Mouse (Mus musculus): ENCODE measurements at regions not wholly inside any gene's neighbourhood (a gene's known extent, or its start where the extent isn't known, plus 50 kb on each side); places are given as distances from the start of the nearest gene placed in this dataset.

DNA sequence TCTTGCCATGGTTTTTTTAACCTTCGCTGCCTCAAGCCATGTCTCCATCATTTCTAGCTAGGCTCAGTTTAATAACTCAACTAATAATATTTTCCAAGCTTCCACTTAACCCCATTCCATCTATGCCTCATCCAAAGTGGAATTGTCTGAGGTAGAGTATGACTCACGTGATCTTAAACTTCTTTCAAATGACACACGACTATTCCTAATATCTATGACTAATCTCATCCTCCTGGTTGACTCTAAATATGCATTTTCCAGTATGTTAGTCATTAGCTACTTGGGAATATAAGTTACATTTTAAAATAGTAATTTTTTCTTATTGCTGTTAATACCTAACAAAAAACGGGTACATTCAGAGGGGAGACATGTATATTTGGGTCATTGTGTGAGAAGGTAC is 524.8 kb upstream of the Pappa start:
- DNase-seq (ENCODE audit: low read depth) = no peak

DNA sequence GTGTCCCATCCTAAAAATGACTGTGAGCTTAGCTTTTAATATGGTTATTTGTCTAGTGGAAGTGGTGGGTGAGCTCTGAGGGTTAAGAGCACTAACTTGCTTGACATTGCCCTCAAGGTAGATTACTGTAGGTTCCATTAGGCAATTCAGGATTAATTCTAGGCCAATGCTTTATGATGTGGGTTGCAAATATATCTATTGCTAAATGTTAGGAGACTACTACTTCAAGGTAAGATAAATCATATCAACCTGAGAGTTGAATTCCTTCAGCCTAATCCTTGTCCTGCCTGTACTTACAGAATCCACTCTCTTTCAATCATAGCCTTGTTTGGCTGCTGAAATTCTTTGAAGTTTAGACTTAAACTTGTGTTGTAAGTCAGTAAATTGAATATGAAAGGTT is 501.2 kb upstream of the Pappa start:
- DNase-seq (ENCODE audit: low read depth) = no peak

DNA sequence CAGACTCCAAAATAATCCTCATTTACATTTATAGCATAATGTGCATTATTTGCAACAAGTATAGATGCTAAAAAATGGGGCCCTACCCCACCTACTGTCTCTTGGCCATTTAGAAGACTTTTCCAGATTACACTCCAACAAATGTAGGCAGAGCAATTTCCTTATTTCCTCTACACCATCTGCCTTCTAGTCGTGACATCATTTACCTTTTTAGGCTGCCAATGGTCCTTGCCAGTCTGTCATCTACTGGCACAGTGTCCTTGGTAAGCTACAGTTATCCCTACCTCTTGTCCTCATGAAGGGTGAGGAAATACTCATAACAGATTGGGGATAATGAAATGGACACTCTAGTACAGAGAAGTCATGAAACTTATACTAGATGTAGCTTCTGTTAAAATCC is 491.8 kb upstream of the Pappa start:
- no peak for DNase-seq (ENCODE audit: low read depth)

DNA sequence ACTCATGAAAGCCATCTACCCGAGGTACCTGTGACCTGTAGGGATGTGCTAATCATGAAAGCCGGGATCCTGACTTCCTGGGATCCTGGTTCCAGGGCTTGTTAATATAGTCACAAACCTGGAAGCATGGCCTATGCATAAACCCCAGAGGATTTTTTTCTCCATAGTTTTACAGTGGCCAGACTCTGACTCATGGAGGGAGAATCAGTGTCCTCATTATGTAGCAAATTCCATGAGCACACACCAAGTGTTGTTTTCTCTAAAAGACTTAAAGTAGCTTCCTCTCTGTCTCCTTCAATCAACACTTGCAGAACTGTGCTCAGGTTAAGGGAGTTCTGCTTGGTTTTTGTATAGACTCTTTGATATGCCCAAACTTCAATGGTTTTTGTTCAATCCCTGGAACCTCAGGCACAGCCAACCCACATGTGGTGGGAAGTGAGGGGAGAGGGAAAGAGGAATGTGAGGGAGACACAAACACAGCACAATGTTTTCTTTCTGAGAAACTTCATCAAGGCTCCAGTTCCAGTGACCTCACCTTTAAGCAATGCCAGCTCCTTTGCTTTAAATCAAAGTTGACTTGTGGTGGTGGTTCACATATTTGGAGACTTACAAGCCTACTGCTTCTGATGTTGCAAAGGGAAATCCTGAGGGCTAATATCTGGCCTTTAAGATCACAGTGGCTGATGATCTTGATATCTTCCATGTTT is 488.6 kb upstream of the Pappa start:
- no peak for DNase-seq (ENCODE audit: low read depth)

DNA sequence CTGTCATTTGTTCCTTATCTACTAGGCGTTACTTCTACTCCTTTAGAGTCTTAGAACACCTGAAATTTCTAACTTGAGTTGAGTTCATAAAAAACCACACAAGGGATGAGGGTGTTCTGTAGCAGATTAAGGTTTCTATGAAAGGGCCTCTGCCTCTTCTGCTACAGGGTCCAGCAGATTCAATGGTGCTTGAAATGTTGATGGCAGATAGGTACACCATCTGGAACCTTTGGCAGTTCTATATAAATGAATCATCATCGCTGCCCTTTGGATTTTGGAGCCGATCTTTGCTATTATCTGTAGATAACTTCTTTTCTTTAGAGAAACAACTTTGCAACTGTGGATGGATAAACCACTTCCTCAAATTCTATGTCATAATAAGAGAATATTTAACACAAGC is 483.9 kb upstream of the Pappa start:
- DNase-seq (ENCODE audit: low read depth) = no peak

DNA sequence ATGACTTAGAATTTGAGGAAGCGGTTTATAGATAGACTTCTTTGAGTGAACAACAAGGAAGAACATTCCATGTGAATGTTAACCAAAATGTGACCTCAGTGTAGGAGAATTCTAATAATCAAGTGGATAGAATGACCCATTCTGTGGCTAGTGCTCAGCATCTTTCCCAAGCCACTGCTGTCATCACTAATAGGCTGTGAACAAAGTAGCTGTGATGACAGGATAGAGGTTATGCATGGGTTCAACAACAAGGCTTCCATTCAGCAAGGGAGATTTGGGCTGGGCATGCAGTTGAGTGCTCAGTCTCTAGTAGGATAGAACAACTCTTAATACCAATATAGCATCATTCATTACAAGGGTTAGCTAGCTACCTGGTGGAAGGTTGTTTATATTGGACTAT is 483.0 kb upstream of the Pappa start:
- no peak for DNase-seq (ENCODE audit: low read depth)

DNA sequence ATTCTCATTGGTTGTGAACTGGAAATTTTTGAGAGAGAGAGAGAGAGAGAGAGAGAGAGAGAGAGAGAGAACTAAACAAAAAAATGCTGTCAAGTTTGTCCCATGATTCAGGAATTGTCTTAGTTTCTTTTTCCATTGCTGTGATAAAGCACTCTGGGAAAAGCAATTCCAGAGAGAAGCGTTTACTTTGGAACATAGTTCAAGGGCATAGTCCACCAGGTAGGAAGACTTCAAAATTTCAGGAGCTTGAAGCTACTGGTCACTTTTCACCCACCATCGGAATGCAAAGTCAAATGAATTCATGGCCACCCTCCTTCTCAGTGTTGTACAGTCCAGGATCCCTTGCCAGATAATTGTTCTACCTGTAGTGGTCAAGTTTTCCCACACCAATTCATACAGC is 478.8 kb upstream of the Pappa start:
- DNase-seq (ENCODE audit: low read depth) = no peak

DNA sequence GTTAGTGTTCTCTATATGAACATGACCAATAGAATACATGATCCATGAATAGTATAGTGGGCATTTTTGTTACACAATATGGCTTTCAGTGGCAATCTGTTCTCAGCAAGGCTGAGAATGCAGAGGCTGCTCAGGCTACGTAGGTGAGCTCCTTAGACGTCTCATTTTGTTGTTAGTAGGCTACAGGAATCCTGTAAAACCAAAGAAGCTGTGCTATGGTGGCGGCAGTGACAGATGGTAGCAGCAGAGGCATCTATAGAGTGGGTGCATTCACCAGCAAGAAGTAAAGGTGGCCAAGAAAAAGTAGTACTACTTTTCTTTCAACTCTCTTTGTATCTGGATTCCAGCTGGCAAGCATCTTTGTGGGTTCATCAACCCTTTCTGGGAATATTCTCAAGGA is 469.8 kb upstream of the Pappa start:
- no peak for DNase-seq (ENCODE audit: low read depth)

DNA sequence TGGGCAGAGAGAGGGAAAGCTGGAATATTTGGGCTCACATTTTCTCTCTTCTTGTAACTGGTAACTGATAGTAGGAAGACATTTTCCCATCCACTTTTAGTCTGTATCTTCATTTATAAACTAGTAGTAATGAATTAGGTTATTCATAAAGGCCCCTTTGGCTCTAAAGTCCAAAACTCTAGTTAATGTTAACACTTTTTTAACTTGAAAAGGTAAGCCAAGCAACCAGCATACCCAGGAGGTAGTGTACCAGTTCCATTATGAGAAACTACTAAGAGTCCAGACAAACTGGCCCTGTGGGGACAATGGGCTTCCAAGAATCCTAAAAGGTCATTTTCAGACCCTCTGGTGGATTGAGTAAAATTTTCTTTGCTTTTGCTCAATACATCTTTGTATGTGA is 468.4 kb upstream of the Pappa start:
- no peak for DNase-seq (ENCODE audit: low read depth)

DNA sequence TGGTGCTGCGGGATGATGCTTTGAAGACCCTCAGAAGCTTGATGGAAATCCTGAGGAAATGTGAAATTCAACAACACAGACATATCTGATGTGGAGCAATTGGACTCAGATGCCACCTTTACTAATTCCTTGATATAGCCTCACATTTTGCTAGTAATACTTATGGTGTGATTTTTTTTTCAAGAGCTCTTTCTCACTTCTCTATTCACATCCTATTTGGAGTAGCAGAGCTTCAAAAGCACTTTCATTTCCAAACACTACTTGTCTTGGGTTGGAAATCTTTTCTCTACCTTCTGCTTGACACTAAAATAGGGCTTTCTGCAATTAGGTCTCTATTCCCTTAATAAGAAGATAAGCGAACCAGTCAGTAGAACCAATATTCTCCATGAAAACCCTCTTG is 460.3 kb upstream of the Pappa start:
- DNase-seq (ENCODE audit: low read depth) = no peak

DNA sequence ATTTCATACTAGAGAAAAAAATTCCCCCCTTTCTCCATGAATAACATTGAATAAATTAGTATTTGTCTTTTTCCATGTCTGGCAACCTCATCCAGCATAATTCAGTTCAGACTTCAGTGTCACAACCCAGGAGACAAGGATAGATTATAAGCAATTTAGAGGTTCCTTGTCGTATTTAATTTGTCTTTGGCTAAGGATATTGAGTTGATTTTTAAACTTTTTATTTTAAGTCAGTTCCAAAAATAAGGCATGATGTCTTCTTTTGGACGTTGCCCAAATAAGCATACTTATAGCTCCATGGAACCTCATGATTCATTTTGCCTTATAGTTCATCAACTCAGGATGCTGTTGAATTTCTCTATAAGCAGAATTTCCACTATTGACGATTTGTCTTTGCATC is 456.0 kb upstream of the Pappa start:
- no peak for DNase-seq (ENCODE audit: low read depth)

DNA sequence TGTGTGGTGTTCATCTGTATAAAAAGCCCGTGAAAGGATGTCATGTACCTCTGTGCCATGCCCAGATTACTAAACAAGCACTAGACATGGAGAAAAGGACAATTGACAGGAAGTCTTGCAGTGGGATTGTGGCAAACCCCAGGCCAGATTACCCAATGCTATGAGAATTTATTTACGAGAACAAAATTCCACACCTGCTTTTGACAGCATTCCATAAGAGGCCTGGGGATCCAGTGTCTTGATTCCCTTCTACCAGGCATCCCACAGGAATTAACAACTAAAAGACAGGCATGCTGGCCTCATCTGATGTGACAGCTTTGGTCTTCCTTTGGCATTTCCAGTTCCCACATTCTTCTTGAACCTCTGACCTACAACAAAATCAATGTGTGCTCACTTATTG is 454.3 kb upstream of the Pappa start:
- DNase-seq (ENCODE audit: low read depth) = no peak

DNA sequence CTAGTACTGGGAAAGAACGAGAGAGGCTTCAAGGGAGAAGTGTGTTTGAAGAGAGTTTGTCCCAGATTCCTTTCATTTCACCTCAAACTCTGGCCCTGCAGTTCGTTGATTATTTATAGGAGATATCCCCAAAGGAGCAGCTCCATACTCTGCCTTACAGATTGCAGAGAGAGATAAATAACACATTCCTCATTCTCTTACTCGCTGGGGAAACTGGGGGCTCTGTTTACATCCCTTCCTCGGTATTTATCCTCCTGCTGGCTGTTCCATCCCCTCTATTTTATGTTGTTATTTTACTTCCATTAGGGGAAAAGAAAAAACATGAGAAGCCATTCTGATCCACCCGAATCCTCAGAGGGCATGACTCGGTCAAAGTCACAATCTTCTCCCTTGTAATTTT is 447.5 kb upstream of the Pappa start:
- DNase-seq (ENCODE audit: low read depth) = no peak

DNA sequence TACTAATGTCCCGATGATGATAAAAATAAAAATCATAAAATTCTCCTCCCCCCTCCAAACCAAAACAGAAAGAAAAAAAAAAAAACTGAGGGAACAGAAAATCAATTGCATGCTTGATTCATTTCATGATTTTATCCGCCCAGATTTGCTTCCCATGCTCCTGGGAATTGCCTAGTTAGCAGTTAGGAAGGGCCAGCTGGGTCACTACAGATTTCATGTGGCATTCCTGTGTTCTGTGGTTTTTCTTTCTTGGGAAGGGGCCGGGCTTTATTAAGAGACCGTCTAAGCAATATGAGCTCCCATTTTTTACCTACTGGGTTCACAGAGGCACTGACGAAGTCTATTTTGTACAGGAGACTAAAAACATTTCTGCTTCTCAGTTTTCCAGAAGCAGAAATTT is 447.1 kb upstream of the Pappa start:
- DNase-seq (ENCODE audit: low read depth) = no peak

DNA sequence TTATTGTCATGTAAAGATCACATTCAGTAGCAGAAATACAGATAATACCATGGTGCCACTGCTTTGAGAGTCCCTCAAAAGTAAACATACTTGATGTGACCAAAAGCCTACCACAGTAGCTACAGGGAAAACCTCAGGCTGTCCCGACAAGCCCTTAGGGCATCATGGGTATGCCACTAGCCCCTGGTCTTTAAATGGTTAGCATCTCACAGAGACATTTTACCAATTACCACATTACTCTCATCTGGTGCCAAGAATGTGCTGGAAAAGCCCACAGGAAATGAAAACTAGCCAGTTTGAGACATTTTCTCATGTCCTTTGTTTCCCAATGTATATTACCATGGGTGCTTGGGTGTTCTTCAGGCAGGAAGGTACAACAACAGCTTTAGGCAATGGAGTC is 439.3 kb upstream of the Pappa start:
- no peak for DNase-seq (ENCODE audit: low read depth)

DNA sequence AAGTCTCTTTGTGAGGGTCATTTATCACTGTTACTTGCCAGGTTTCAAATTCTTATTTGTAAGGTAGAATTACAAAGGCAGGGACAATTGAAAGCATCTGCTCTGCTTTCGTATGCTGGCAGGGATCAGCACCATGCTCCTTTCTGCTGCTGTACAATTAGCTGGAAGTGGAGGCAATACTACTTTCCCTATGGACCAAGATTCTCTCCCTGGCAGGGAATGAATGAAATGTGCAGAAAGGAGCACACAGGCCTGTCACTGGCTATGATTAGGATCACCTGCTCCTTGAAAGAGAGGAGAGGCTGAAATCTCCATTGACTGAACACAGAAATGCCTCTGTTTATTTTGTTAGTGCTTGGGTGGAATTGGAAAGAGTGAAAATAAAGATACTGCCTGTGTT is 427.8 kb upstream of the Pappa start:
- DNase-seq (ENCODE audit: low read depth) = no peak

DNA sequence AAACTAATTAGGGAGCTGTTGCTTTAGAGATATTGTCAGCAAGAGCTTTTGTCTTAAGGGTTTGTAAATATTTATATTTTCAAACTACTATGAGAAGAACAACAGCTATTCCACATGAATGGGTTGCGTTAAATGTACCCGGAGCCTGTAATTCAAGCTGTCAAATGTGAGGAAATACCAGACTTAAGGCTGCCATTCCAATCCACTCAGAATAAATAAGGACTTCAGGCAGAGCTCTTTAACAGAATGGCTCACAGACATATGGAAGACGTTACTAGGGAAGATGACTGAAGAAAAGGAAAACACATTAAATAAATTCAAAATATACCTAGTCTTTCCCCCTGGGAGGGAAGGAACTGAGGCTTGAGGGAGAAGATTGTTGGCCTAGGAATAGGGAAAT is 400.7 kb upstream of the Pappa start:
- DNase-seq (ENCODE audit: low read depth) = no peak

DNA sequence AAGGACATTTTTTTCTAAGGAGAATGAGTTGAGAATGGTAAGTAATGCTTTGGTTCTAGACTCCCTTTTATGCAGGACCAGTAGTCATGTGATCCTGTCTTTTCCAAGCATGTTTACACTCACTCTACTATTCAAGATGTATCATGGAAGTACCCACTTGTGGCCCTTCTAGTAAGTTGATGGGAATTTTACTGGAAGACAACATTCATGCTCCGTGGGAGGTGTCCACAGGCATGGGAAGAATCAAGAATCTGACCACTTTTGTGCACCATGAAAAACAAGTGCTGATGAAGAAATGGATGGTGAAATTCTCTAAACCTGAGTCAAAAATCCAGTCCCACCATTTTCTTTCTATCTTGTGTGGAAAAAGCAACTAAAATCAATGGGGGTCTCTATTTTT is 399.1 kb upstream of the Pappa start:
- no peak for DNase-seq (ENCODE audit: low read depth)

DNA sequence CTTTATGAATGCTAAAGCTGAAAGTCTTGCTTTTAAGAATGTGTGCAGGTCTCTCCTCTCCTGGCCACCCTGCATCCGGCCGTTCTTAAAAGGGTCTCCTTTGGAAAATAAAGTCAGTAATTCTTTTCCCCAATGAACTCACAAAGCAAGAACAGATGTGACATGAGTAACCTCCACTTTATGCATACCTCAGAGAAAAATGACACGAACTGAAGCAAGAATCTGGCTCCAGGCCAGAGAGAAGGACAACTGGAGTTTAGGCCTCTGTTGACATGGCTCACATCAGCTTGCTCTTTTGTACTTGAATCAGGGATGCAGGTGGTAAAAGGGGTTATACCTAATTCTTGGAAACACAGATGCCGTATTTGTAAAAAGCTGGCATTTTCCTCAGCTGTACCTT is 368.0 kb upstream of the Pappa start:
- no peak for DNase-seq (ENCODE audit: low read depth)

DNA sequence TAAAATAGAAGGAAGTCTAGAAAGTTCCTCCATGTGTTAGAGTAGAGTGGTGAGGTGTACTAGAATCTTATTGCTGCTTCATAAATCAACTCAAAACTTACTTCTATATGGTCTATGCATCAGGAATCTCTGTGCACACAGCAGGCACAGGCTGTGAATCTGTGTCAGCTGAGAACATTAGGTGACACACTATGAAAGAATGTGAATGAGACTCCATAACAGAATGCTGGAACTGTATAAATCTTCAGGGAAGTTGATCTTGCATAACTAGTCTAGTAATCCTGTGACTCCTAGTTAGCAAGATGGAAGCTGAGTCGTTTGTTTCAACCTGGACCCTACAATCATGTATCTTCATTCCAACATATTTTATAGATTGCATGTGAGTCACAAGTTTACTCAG is 355.4 kb upstream of the Pappa start:
- no peak for DNase-seq (ENCODE audit: low read depth)

DNA sequence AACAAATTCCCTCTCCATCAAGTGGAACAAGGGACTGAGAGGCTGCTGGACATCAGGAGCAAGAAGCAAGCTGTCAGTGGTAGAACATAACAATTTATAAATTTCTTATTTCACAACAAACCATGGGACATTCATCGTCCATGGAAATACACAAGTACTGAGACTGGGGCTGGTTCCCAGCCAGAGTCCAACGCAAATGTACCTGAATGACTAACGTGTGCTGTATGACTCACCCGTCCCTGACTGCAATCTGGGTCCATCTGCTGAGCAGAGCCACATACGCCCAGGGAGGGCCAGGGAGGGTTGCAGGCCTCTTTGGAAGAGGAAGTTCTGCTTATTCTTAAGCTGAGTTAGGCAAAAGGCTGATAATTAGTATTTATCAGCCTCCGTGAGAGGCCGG is 320.1 kb upstream of the Pappa start:
- DNase-seq (ENCODE audit: low read depth) = no peak

DNA sequence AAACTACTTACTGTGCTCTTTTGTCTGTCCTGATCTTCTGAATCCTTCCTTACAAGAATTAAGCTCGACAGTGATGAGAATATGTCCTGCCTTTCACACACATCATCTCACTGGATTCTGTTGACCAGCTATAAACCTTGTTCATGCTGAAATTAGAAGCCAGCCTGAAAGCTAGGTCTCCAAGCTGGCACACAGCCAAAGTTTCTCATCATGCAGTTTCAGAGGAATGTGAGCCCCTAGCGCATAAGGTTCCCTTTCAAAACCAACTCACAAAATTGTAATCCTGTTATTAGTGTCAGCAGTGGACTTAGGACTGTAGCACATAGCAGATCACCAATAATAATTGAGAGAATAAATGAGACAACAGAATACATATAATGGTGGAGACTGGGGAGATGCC is 319.0 kb upstream of the Pappa start:
- no peak for DNase-seq (ENCODE audit: low read depth)

DNA sequence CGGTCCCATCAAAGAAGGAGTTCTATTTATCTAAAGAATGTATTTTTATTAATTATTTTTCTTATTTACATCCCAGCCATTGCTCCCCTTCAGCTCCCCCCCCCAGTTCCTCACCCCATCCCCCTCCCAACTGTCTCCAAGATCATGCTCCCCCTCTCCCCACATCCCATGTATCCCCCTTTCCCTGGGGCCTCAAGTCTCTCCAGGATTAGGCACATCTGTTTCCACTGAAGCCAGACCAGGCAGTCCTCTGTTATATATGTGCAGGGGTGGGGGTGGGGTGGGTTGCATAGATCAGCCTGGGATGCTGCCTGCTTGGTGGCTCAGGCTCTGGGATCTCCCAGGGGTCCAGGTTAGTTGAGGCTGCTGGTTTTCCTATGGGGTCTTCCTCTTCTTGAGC is 316.8 kb upstream of the Pappa start:
- no peak for DNase-seq (ENCODE audit: low read depth)

DNA sequence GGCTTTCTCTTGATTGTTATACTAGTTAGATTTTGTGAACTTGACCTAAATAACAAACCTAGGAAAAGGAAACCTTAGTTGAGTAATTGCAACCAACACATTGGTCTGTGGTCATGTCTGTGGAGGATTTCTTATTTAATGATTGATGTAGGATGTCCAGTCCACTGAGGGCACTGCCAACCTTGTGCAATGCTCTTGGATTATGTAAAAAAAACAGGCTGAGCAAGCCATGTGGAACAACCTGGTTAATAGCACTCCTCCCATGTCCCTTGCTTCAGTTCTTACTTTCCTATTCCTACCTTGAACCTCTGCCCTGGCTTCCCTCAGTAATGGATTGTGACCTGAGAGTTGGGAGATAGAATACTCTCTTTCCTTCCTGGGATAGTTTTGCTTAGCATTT is 312.0 kb upstream of the Pappa start:
- no peak for DNase-seq (ENCODE audit: low read depth)

DNA sequence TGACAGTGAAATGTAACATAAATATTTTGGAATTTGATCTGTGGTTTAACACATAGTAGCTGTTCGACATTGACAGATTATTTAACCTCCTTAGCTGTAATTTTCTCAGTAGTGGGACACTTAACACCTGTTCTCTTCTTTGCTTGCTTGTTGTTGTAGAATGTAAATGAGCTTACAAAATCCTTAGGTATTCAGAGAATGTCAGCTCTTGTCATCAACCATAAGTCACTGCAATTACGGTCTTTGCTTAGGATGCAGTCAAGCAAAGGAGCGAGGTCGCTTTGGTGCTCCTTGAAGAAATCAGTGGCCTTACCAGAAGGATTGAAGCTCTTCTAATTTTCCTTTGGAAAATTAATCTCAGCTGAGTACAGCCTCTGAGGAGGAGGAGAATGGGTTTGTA is 311.2 kb upstream of the Pappa start:
- no peak for DNase-seq (ENCODE audit: low read depth)
